Mouse (Mus musculus): ENCODE results near the gene Ptpa. TPM values are rescaled to one million over a fixed set of nuclear protein-coding genes. Genes with fewer than 3 reads are reported as not detected.
A peak's percentile ranks its signal among the peaks of the same experiment; 100 is the strongest.

Ptpa gene
- polyA plus RNA-seq, 1 experiment from 2014 or later = 126 TPM

GRCm38 (mm10) chr2:30495909-30496861 is 80.3 kb downstream of the Ptpa start:
- 29% methylated on average over 22 of the region's 22 CpGs for WGBS
- H3K9ac ChIP-seq = peak overlapping the region; percentile 4; the same call in 1 of the 2 replicates

More at GRCm38 (mm10) chr2:30495909-30496861, 80.3 kb downstream of the Ptpa start:
- Histone ChIP-seq H3K4me2 (peak overlapping the region; percentile 54), H3K27ac (replicated peaks) (no peak overlapping the region; the same call in 1 of the 2 replicates), H3K4me3 (peak overlapping the region; percentile 32), H3K4me1 (replicated peaks) (peaks cover 6% of the 10 kb centered on the region), H3K27me3 (no peaks in the 10 kb centered on the region), H3K9me3 (no peaks in the 10 kb centered on the region), H3K36me3 (no peaks in the 10 kb centered on the region)
- peak; percentile 98 for ATAC-seq (ENCODE audit: low read depth)

Small RNA genes lying within 50 kb of the gene (microRNA-seq; reads per million reads assigned to microRNA genes)
- not detected for gene Gm47292

Other genes with a start within 250 kb of the Ptpa start
- gene Endog, start 244.5 kb upstream of the Ptpa start, polyA plus RNA-seq (2015; fragmentation: Nextera tagmentation; extraction: Ambion mirVana) = 15.6 and 17.3 TPM in 2 replicates
- 59.0 and 61.0 TPM in 2 replicates for gene Spout1, start 237.6 kb upstream of the Ptpa start, polyA plus RNA-seq (2015; fragmentation: Nextera tagmentation; extraction: Ambion mirVana)
- 13.1 and 13.3 TPM in 2 replicates for gene Kyat1, start 210.2 kb upstream of the Ptpa start, polyA plus RNA-seq (2015; fragmentation: Nextera tagmentation; extraction: Ambion mirVana)
- gene Lrrc8a, start 178.3 kb upstream of the Ptpa start, polyA plus RNA-seq (2015; fragmentation: Nextera tagmentation; extraction: Ambion mirVana) = 50.7 and 54.8 TPM in 2 replicates
- gene Gm28035, start 175.5 kb upstream of the Ptpa start, polyA plus RNA-seq (2015; fragmentation: Nextera tagmentation; extraction: Ambion mirVana) = 0.23 and 0.24 TPM in 2 replicates
- 4.3 and 4.8 TPM in 2 replicates for gene Phyhd1, start 149.8 kb upstream of the Ptpa start, polyA plus RNA-seq (2015; fragmentation: Nextera tagmentation; extraction: Ambion mirVana)
- not detected in 2 replicates for gene Gm28038, start 135.0 kb upstream of the Ptpa start, polyA plus RNA-seq (2015; fragmentation: Nextera tagmentation; extraction: Ambion mirVana)
- 33.1 and 35.6 TPM in 2 replicates for gene Dolk, start 129.7 kb upstream of the Ptpa start, polyA plus RNA-seq (2015; fragmentation: Nextera tagmentation; extraction: Ambion mirVana)
- 19.7 and 26.7 TPM in 2 replicates for gene Nup188, start 129.6 kb upstream of the Ptpa start, polyA plus RNA-seq (2015; fragmentation: Nextera tagmentation; extraction: Ambion mirVana)
- 131 and 147 TPM in 2 replicates for gene Sh3glb2, start 56.7 kb upstream of the Ptpa start, polyA plus RNA-seq (2015; fragmentation: Nextera tagmentation; extraction: Ambion mirVana)
- 26.0 and 26.3 TPM in 2 replicates for gene Miga2, start 51.8 kb upstream of the Ptpa start, polyA plus RNA-seq (2015; fragmentation: Nextera tagmentation; extraction: Ambion mirVana)
- gene Dolpp1, start 23.8 kb upstream of the Ptpa start, polyA plus RNA-seq (2015; fragmentation: Nextera tagmentation; extraction: Ambion mirVana) = 51.4 and 52.0 TPM in 2 replicates
- gene Crat, start 226 bp upstream of the Ptpa start, polyA plus RNA-seq (2015; fragmentation: Nextera tagmentation; extraction: Ambion mirVana) = 22.2 and 23.0 TPM in 2 replicates
- gene Ier5l, start 58.2 kb downstream of the Ptpa start, polyA plus RNA-seq (2015; fragmentation: Nextera tagmentation; extraction: Ambion mirVana) = 2.1 and 3.1 TPM in 2 replicates
- 0.39 and 0.98 TPM in 2 replicates for gene Cstad, start 179.0 kb downstream of the Ptpa start, polyA plus RNA-seq (2015; fragmentation: Nextera tagmentation; extraction: Ambion mirVana)